Mouse (Mus musculus): ENCODE measurements at regions not wholly inside any gene's neighbourhood (a gene's known extent, or its start where the extent isn't known, plus 50 kb on each side); places are given as distances from the start of the nearest gene placed in this dataset.
A peak's percentile ranks its signal among the peaks of the same experiment; 100 is the strongest.

- DNase-seq (ENCODE audit: low read depth, low spot score) = no peak
Observed at GRCm38 (mm10) chr3:149426023-149426759, 435.8 kb upstream of the Adgrl2 start.

DNA sequence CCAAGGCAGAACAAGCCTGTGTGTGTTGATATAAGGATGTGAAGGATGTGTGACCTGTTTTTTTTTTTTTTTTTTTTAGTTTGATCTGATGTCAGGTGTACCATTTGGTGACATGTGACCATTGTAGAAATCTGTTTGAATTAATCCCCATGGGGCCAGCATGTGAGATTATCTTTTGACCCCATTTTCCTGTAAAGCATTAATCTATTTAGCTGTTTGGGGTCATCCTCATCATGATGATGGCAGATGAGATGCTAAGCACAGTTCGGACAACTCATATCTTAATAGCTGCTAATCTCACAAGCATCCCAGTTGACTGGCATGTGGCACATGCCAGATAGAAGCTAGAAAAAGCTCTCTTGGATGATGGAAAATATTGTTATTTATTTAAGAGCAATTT is 434.0 kb upstream of the Adgrl2 start:
- DNase-seq (ENCODE audit: low read depth, low spot score) = no peak

GRCm38 (mm10) chr3:149423491-149423890 is 433.1 kb upstream of the Adgrl2 start:
- DNase-seq (ENCODE audit: low read depth, low spot score) = no peak

- no peak for DNase-seq (ENCODE audit: low read depth, low spot score)
Observed at GRCm38 (mm10) chr3:149415081-149415480, 424.7 kb upstream of the Adgrl2 start.

- no peak for DNase-seq (ENCODE audit: low read depth, low spot score)
Observed at GRCm38 (mm10) chr3:149413114-149413513, 422.8 kb upstream of the Adgrl2 start.

GRCm38 (mm10) chr3:149410518-149410917 is 420.2 kb upstream of the Adgrl2 start:
- DNase-seq (ENCODE audit: low read depth, low spot score) = no peak

DNA sequence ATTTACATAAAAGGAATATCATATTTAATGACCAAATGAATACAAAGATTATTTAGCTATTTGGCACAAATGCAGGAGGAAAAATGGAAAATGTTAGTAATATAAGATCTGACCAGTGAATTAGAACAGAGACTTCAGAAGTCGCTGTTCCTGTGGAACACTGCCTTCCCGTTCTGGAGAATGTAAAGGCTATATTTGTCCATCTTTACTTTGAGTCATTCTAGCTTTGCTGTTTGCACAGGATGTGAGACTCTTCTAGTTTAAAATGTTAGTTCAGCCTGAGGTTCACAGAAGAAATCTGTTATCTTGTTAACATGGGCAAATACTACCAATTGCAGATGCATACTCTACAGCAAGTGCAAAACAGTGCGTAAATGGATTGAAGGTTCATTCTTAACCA is 418.5 kb upstream of the Adgrl2 start:
- no peak for DNase-seq (ENCODE audit: low read depth, low spot score)

DNA sequence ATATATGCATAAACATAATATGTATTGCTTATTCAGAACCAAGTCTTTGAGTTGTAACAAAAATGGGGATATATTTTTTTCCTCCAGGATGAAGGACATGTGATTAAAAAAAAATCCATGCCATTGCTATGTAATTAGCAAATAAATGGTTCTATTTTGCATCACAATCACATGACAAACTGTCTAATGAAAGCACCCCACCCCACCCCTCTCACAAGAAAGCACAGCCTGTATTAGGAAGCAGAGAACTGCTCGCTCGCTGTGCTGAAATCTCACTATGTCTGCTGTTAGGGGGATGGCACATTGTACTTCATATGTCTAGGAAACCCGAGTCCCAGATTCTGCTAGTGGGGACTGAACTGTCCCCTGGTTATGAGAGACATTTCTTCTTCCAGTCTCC is 415.5 kb upstream of the Adgrl2 start:
- DNase-seq (ENCODE audit: low read depth, low spot score) = no peak

- no peak for DNase-seq (ENCODE audit: low read depth, low spot score)
Observed at GRCm38 (mm10) chr3:149404691-149405090, 414.3 kb upstream of the Adgrl2 start.

- no peak for DNase-seq (ENCODE audit: low read depth, low spot score)
Observed at GRCm38 (mm10) chr3:149402496-149402895, 412.1 kb upstream of the Adgrl2 start.

DNA sequence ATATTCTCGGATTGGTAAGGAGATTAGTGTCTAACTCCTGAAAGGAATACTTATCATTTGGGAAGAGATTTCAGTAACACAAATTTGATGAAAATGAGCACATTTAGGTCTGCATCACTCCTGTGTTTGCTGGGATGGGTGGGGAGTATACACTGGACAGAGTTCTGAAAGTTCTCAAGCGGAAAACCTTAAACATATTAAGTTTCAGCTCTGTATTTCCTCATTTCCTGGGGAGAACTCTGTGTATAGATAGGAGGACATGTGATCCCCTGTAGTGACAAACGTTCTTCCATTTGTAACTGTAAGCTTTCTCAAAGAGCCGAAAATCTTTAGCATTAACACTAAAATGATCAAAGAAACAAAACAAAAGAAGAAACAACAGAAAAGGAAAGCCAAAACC is 404.7 kb upstream of the Adgrl2 start:
- no peak for DNase-seq (ENCODE audit: low read depth, low spot score)

GRCm38 (mm10) chr3:149393317-149394172 is 403.2 kb upstream of the Adgrl2 start:
- no peak for DNase-seq (ENCODE audit: low read depth, low spot score)

DNA sequence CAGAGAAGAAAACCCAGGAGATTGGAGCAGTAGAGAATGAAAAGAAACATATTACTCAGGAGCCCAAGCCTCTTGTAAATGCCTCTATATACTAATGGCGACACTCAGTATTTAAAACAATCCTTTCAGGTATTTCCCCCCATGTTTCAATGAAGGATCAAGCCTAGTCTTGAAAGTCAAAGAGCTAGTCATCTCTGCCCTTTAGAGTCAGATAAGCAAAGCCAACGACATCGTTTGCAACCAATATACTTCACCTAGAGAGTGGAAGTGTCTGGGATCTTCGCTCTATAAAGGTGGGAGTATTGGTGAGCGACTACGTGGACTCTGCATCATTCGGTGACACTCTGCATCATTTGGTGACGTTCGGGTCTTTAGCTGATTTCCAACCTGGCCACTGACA is 401.8 kb upstream of the Adgrl2 start:
- no peak for DNase-seq (ENCODE audit: low read depth, low spot score)

GRCm38 (mm10) chr3:149387537-149387936 is 397.2 kb upstream of the Adgrl2 start:
- peak; percentile 24 for DNase-seq (ENCODE audit: low read depth, low spot score)

DNA sequence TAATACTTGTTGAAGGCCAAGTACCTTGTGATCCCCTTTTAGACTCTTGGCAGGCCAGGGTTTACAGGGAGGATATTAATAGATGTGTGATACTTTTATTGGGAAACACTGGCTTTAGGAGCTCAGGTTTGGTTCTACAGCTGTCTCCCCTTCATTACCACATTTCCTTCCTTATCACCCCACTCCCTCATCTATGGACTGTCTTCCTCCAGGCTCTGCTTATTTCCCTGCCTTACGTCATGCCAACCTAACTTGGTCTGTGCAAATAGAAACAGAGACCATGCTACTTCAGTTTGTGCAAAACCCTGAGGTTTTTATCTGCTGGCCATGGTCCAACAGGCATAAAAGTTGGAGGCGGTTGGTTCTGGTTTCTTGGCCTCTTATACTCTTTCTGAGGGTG is 395.7 kb upstream of the Adgrl2 start:
- no peak for DNase-seq (ENCODE audit: low read depth, low spot score)

DNA sequence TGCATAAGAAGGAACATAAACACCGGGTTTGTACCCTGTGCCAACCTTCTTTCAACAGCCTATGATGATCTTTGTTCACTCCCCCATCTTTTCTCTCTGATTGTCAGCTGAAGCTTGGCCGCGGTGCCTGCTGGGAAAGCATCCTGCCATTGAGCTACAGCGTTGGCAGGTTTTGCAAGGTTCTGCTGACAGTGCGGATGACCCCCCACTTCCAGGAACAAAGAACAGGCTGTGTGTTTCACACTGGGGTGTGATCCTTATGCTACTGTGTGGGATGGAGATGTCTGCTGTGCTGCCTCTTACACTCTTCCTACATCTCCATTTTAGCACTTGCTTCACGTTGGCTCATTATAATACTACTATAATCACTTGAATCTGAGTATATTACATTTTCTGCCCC is 395.0 kb upstream of the Adgrl2 start:
- DNase-seq (ENCODE audit: low read depth, low spot score) = no peak

DNA sequence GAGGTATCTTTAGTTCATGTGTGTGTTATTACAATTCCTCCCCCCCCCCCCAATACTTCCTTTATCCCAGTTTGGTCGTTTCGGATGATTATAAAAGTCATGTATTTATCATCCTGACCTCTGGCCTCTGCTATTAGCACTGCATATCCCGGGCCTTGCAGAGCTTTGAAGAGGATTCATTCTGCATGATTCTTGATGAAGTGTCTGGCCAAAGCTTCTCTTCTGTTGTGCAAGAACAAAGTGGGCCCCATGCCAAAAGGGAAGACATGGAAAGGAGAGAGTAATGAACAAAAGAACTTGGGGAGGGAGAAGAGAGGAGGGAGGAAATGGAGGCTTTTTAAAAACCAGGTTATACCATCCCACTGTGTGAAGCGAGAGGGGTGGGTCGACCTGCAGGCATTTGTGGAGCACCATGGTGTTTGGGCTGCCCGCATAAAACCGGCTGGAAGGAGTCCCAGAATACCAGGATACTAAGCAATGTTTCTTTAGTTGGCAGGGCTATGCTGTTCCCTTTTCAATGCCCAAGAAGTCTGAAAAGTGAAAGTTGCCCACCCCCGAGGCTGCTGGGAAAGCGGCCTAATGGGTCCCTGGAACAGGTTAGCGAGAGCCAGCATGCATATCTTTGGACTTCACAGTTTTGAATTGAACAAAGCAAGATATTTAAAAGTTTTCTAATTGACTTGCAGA is 391.3 kb upstream of the Adgrl2 start:
- no peak for DNase-seq (ENCODE audit: low read depth, low spot score)

DNA sequence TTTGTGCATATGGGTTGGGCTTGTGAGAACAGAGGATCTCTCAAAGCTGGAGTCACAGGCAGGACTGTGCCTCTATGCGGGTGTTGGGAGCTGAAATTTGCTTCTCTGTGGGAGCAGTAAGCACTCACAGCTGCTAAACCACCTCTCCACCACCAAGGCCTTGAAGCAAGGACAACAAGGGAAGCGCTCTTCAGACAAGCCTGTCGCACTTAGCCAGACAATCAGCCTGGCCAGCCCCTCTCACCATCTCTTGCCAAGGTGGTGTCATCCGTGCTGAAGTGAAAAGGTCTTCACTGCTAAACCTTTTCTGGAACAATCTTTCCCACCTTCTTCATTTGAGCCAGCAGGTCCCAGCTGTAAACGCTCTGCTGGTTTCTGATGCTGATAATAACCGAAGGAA is 390.7 kb upstream of the Adgrl2 start:
- no peak for DNase-seq (ENCODE audit: low read depth, low spot score)

- no peak for DNase-seq (ENCODE audit: low read depth, low spot score)
Observed at GRCm38 (mm10) chr3:149379866-149380472, 389.6 kb upstream of the Adgrl2 start.

DNA sequence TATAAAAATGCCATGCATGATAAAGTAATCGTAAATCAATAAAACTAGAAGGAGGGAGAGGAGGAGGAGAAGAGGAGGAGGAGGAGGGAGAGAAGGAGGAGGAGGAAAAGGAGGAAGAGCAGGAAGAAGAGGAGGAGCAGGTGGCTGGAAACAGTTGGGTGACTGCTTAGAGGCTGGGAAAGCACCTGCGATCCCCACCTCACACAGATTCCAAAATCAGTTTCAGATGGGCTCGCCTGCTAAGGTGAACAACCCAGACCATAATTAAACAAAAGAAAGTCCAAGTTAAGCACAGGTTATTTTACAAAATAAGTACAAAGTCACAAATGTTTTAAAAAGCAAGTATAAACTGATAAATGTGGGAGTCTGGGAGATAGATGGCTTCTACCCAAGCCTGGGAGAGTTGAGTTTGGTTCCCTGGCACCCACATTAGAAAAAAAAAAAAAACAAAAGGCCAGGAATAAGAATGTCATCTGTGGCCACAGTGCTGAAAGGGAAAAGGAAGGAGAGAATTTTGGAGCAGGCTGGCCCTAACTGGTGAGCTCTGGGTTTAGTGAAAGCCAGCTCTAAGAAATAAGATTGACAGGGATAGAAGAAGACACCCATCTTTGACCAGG is 389.0 kb upstream of the Adgrl2 start:
- no peak for DNase-seq (ENCODE audit: low read depth, low spot score)

GRCm38 (mm10) chr3:149371439-149371838 is 381.1 kb upstream of the Adgrl2 start:
- DNase-seq (ENCODE audit: low read depth, low spot score) = no peak
